Mouse (Mus musculus) ZHBTc4 (cell line): ENCODE data around the gene Zbtb42.

Source experiments
- DNase-seq: peaks from one replicate; pipeline ENCODE4 v3.0.0-alpha.2; 2011; ENCODE audit warnings: low read depth, low spot score

Zbtb42 gene

GRCm38 (mm10) chr12:112678555-112679026 is at the start of gene Zbtb42:
TSS of gene Zbtb42 (plus strand) at chr12:112678828.
- peak; percentile 64 for DNase-seq

GRCm38 (mm10) chr12:112628928-112629721 is 49.5 kb upstream of the Zbtb42 start:
- peak; percentile 92 for DNase-seq

GRCm38 (mm10) chr12:112630029-112630428 is 48.6 kb upstream of the Zbtb42 start:
- no peak for DNase-seq

- DNase-seq, result no peak
Measured at GRCm38 (mm10) chr12:112630796-112631195, 47.8 kb upstream of the Zbtb42 start.

GRCm38 (mm10) chr12:112631472-112631871 is 47.2 kb upstream of the Zbtb42 start:
- DNase-seq, result no peak

- DNase-seq, result no peak
Measured at GRCm38 (mm10) chr12:112632084-112632777, 46.4 kb upstream of the Zbtb42 start.

- no peak for DNase-seq
Measured at GRCm38 (mm10) chr12:112632907-112633306, 45.7 kb upstream of the Zbtb42 start.

- DNase-seq, result no peak
Measured at GRCm38 (mm10) chr12:112633686-112634085, 44.9 kb upstream of the Zbtb42 start.

- DNase-seq, result no peak
Measured at GRCm38 (mm10) chr12:112639526-112639925, 39.1 kb upstream of the Zbtb42 start.

GRCm38 (mm10) chr12:112643126-112643525 is 35.5 kb upstream of the Zbtb42 start:
- no peak for DNase-seq

- DNase-seq, result peak; percentile 100
Measured at GRCm38 (mm10) chr12:112644180-112644854, 34.3 kb upstream of the Zbtb42 start, which contains the start of gene Siva1. TSS of gene Siva1 (plus strand) at chr12:112644679.

- DNase-seq, result peak; percentile 48
Measured at GRCm38 (mm10) chr12:112644855-112645506, 33.6 kb upstream of the Zbtb42 start.

- DNase-seq, result no peak
Measured at GRCm38 (mm10) chr12:112646139-112646538, 32.5 kb upstream of the Zbtb42 start.

GRCm38 (mm10) chr12:112648081-112648480 is 30.5 kb upstream of the Zbtb42 start:
- no peak for DNase-seq

- no peak for DNase-seq
Measured at GRCm38 (mm10) chr12:112651778-112652439, 26.7 kb upstream of the Zbtb42 start.

- peak; percentile 87 for DNase-seq
Measured at GRCm38 (mm10) chr12:112653157-112653824, 25.3 kb upstream of the Zbtb42 start.

- DNase-seq, result no peak
Measured at GRCm38 (mm10) chr12:112654076-112654475, 24.6 kb upstream of the Zbtb42 start.

- DNase-seq, result no peak
Measured at GRCm38 (mm10) chr12:112658619-112659018, 20.0 kb upstream of the Zbtb42 start.

GRCm38 (mm10) chr12:112659109-112659508 is 19.5 kb upstream of the Zbtb42 start:
- peak; percentile 65 for DNase-seq

- no peak for DNase-seq
Measured at GRCm38 (mm10) chr12:112660576-112661326, 17.9 kb upstream of the Zbtb42 start.
